Mouse (Mus musculus) embryonic facial prominence, embryonic 14.5 days (tissue): ENCODE data around the gene Id4. TPM values are rescaled to one million over a fixed set of nuclear protein-coding genes. Genes with fewer than 3 reads are reported as not detected.

ENCODE experiments used
- ATAC-seq: fragments of 200-750 bp; cut with Nextera tagmentation; 2 replicates; pipeline ENCODE4 v1.8.0; 2017; ENCODE audit warnings: low read depth, moderate number of reproducible peaks, moderate TSS enrichment
- DNase-seq: peaks from one replicate; pipeline ENCODE4 v3.0.0-alpha.2; 2015; ENCODE audit warnings: low spot score
- H3K27ac ChIP-seq: fragments of 300-500 bp; sonication (generic); replicated peaks from 2 replicates; pipeline ENCODE4 v1.5.1; 2014; ENCODE audit warnings: low read depth, mild to moderate bottlenecking, low read length, moderate library complexity
- H3K27me3 ChIP-seq: fragments of 300-500 bp; sonication (generic); replicated peaks from 2 replicates; pipeline ENCODE4 v1.6.1; 2014; ENCODE audit warnings: low read length; ENCODE audit not compliant: control insufficient read depth, insufficient read depth
- H3K36me3 ChIP-seq: fragments of 300-500 bp; sonication (generic); 2 replicates; pipeline ENCODE4 v1.6.1; 2014; ENCODE audit warnings: low read length, mixed read lengths; ENCODE audit not compliant: control insufficient read depth, insufficient read depth
- H3K4me1 ChIP-seq: fragments of 300-500 bp; sonication (generic); 2 replicates; pipeline ENCODE4 v1.6.1; 2014; ENCODE audit warnings: antibody characterized with exemption, low read length; ENCODE audit not compliant: control insufficient read depth, insufficient read depth
- H3K4me2 ChIP-seq: fragments of 300-500 bp; sonication (generic); 2 replicates; pipeline ENCODE4 v1.6.1; 2014; ENCODE audit warnings: low read depth, mild to moderate bottlenecking, low read length, moderate library complexity, mixed read lengths
- H3K4me3 ChIP-seq: fragments of 300-500 bp; sonication (generic); 2 replicates; pipeline ENCODE4 v1.5.1; 2014; ENCODE audit warnings: low read depth, mild to moderate bottlenecking, low read length
- H3K9ac ChIP-seq: fragments of 300-500 bp; sonication (generic); 2 replicates; pipeline ENCODE4 v1.6.1; 2014; ENCODE audit warnings: low read depth, mild to moderate bottlenecking, low read length, moderate library complexity, mixed read lengths
- H3K9me3 ChIP-seq: fragments of 300-500 bp; sonication (generic); 2 replicates; pipeline ENCODE4 v1.6.1; 2016; ENCODE audit warnings: low read length; ENCODE audit not compliant: control insufficient read depth
- WGBS: fragments of 180-500 bp; shearing (Covaris S2); extraction: QIAGEN DNeasy Blood & Tissue Kit; methylation state at CpG from one replicate; pipeline ENCODE4 v1.1.7; 2014; 5-methylcytosine and 5-hydroxymethylcytosine counted together
- polyA plus RNA-seq: library from polyadenylated mRNA; unstranded; fragments of >200 nt; fragmentation: Nextera tagmentation; extraction: Ambion mirVana; gene quantifications from 2 replicates; pipeline ENCODE4 v1.2.1, GENCODE M21; 2014

Gene Id4
- polyA plus RNA-seq, 1 experiment from 2014 or later: 11.8 TPM

GRCm38 (mm10) chr13:48276981-48277380 is 16.0 kb downstream of the Id4 start:
- H3K4me1 ChIP-seq: peaks cover 5% of the 10 kb centered on the region; the same call in 1 of the 2 replicates
- no peak overlapping the region for H3K4me3 ChIP-seq
- DNase-seq: no peak
- H3K9ac ChIP-seq: no peak overlapping the region
- no peak for ATAC-seq
- no peaks in the 10 kb centered on the region for H3K36me3 ChIP-seq
- H3K27ac ChIP-seq: no peak overlapping the region
- H3K9me3 ChIP-seq: no peaks in the 10 kb centered on the region
- no peak overlapping the region for H3K4me2 ChIP-seq
- no peaks in the 10 kb centered on the region for H3K27me3 ChIP-seq
- WGBS: 71% methylated on average over 7 of the region's 7 CpGs

GRCm38 (mm10) chr13:48284426-48284825 is 23.4 kb downstream of the Id4 start:
- Histone ChIP-seq H3K27me3 (no peaks in the 10 kb centered on the region), H3K9me3 (no peaks in the 10 kb centered on the region), H3K27ac (no peak overlapping the region), H3K36me3 (no peaks in the 10 kb centered on the region), H3K9ac (no peak overlapping the region), H3K4me1 (peaks cover 4% of the 10 kb centered on the region; the same call in 1 of the 2 replicates), H3K4me3 (no peak overlapping the region), H3K4me2 (no peak overlapping the region)
- 69% methylated on average over 9 of the region's 9 CpGs for WGBS
- no peak for ATAC-seq
- peak; percentile 72 for DNase-seq

- no peak overlapping the region for H3K9ac ChIP-seq
- ATAC-seq (peak; percentile 53; the same call in 1 of the 2 replicates), DNase-seq (peak; percentile 59)
- H3K4me1 ChIP-seq: peaks cover 4% of the 10 kb centered on the region; the same call in 1 of the 2 replicates
- H3K9me3 ChIP-seq: no peaks in the 10 kb centered on the region
- no peak overlapping the region for H3K27ac ChIP-seq
- no peaks in the 10 kb centered on the region for H3K27me3 ChIP-seq
- H3K36me3 ChIP-seq: no peaks in the 10 kb centered on the region
- 49% methylated on average over 9 of the region's 9 CpGs for WGBS
- H3K4me2 ChIP-seq: no peak overlapping the region
- H3K4me3 ChIP-seq: no peak overlapping the region
Measured at GRCm38 (mm10) chr13:48284918-48285693, 24.1 kb downstream of the Id4 start.

- DNase-seq (peak; percentile 68), ATAC-seq (peak; percentile 91)
- Histone ChIP-seq H3K4me2 (no peak overlapping the region), H3K27ac (no peak overlapping the region), H3K9me3 (no peaks in the 10 kb centered on the region), H3K4me3 (no peak overlapping the region), H3K4me1 (peaks cover 4% of the 10 kb centered on the region; the same call in 1 of the 2 replicates), H3K36me3 (no peaks in the 10 kb centered on the region), H3K27me3 (no peaks in the 10 kb centered on the region), H3K9ac (no peak overlapping the region)
- 55% methylated on average over 13 of the region's 13 CpGs for WGBS
Measured at GRCm38 (mm10) chr13:48290427-48290826, 29.4 kb downstream of the Id4 start.

- Histone ChIP-seq H3K9me3 (no peaks in the 10 kb centered on the region), H3K27me3 (no peaks in the 10 kb centered on the region), H3K4me2 (no peak overlapping the region), H3K27ac (no peak overlapping the region), H3K4me3 (no peak overlapping the region), H3K9ac (no peak overlapping the region), H3K4me1 (no peaks in the 10 kb centered on the region; the same call in 1 of the 2 replicates), H3K36me3 (no peaks in the 10 kb centered on the region)
- WGBS: 52% methylated on average over 7 of the region's 7 CpGs
- DNase-seq: peak; percentile 33
- no peak for ATAC-seq
Measured at GRCm38 (mm10) chr13:48314500-48314899, 53.5 kb downstream of the Id4 start.
